ENCODE assay signal across 7 mouse cellular contexts in genomic region chr7:89940571-89941463, GRCm38 (mm10). TPM values are rescaled to one million over a fixed set of nuclear protein-coding genes. Genes with fewer than 3 reads are reported as not detected.
DNase-seq lines count a peak whose midpoint lies in the region; ATAC-seq and TF ChIP-seq lines count a peak whose summit lies in the region.

Gene Hikeshi (minus strand): TSS chr7:89941204.

- H3K4me1 ChIP-seq in embryonic facial prominence, embryonic 10.5 days, result peaks cover 14% of the 10 kb centered on the region
- H3K4me1 ChIP-seq in intestine, postnatal 0 days (replicated peaks; ENCODE audit: control insufficient read depth, insufficient read depth, low read length), result no peaks in the 10 kb centered on the region
- peaks cover 9% of the 10 kb centered on the region for H3K4me1 ChIP-seq in midbrain, embryonic 12.5 days
- H3K4me1 ChIP-seq in small intestine, adult 2 months (ENCODE audit: control insufficient read depth, insufficient read depth, insufficient read length, low read length), result peaks cover 5% of the 10 kb centered on the region; the same call in 1 of the 2 replicates

- H3K4me2 ChIP-seq in intestine, postnatal 0 days (replicated peaks; ENCODE audit: low read depth), result peak within 1 kb of the TSS; percentile 64
- peak within 1 kb of the TSS; percentile 70 for H3K4me2 ChIP-seq in midbrain, embryonic 12.5 days (replicated peaks)

- TF ChIP-seq POLR2A in small intestine, adult 2 months (IDR thresholded peaks at IDR 0.05; ENCODE audit: low read depth, low read length), result peak; percentile 40; the same call in 1 of the 2 replicates

- H3K36me3 ChIP-seq in embryonic facial prominence, embryonic 10.5 days (replicated peaks), result no peaks in the 10 kb centered on the region
- H3K36me3 ChIP-seq in intestine, postnatal 0 days (ENCODE audit: control insufficient read depth, insufficient read depth), result no peaks in the 10 kb centered on the region
- no peaks in the 10 kb centered on the region for H3K36me3 ChIP-seq in midbrain, embryonic 12.5 days
- H3K36me3 ChIP-seq in small intestine, adult 2 months (ENCODE audit: control insufficient read depth, insufficient read depth, low read length), result no peaks in the 10 kb centered on the region

- no peaks in the 10 kb centered on the region for H3K9me3 ChIP-seq in embryonic facial prominence, embryonic 10.5 days
- H3K9me3 ChIP-seq in intestine, postnatal 0 days (ENCODE audit: control insufficient read depth), result no peaks in the 10 kb centered on the region
- no peaks in the 10 kb centered on the region for H3K9me3 ChIP-seq in midbrain, embryonic 12.5 days

- WGBS in embryonic facial prominence, embryonic 10.5 days, result under 1% methylated on average over 45 of the region's 45 CpGs
- WGBS in intestine, postnatal 0 days, result under 1% methylated on average over 45 of the region's 45 CpGs
- under 1% methylated on average over 45 of the region's 45 CpGs for WGBS in midbrain, embryonic 12.5 days
- under 1% methylated on average over 45 of the region's 45 CpGs for WGBS in small intestine, adult 2 months

- peak; percentile 100 for ATAC-seq in intestine, postnatal 0 days
- peak; percentile 99 for ATAC-seq in midbrain, embryonic 12.5 days (ENCODE audit: low FRiP score, low read depth)

- no peak for TF ChIP-seq CTCF in intestine, postnatal 0 days (IDR thresholded peaks at IDR 0.05; ENCODE audit: low read depth)
- no peak for TF ChIP-seq CTCF in small intestine, adult 2 months (IDR thresholded peaks at IDR 0.05; ENCODE audit: extremely low read depth, insufficient read length, insufficient replicate concordance, low read depth, low read length)

- intact Hi-C loops in left cerebral cortex, postnatal 4 days (cut with DNase I), result no loop called here

- H3K27ac ChIP-seq in embryonic facial prominence, embryonic 10.5 days (replicated peaks), result peak within 1 kb of the TSS; percentile 92
- peak within 1 kb of the TSS; percentile 80 for H3K27ac ChIP-seq in intestine, postnatal 0 days (ENCODE audit: low read depth, low read length)
- H3K27ac ChIP-seq in midbrain, embryonic 12.5 days (replicated peaks), result peak within 1 kb of the TSS; percentile 75
- H3K27ac ChIP-seq in small intestine, adult 2 months (ENCODE audit: insufficient read depth, low read depth, low read length), result peak within 1 kb of the TSS; percentile 39

- H3K9ac ChIP-seq in intestine, postnatal 0 days (ENCODE audit: low read depth, low read length), result peak within 1 kb of the TSS; percentile 82
- peak within 1 kb of the TSS; percentile 72 for H3K9ac ChIP-seq in midbrain, embryonic 12.5 days (replicated peaks)

- H3K27me3 ChIP-seq in embryonic facial prominence, embryonic 10.5 days (replicated peaks; ENCODE audit: low read depth, poor library complexity, severe bottlenecking), result no peaks in the 10 kb centered on the region
- H3K27me3 ChIP-seq in intestine, postnatal 0 days (replicated peaks; ENCODE audit: control insufficient read depth, insufficient read depth, low read length), result no peaks in the 10 kb centered on the region
- H3K27me3 ChIP-seq in midbrain, embryonic 12.5 days, result no peaks in the 10 kb centered on the region
- H3K27me3 ChIP-seq in small intestine, adult 2 months (ENCODE audit: control insufficient read depth, insufficient read depth, low read length), result no peaks in the 10 kb centered on the region

- peak within 1 kb of the TSS; percentile 88 for H3K4me3 ChIP-seq in embryonic facial prominence, embryonic 10.5 days
- H3K4me3 ChIP-seq in intestine, postnatal 0 days (ENCODE audit: low read depth, low read length), result peak within 1 kb of the TSS; percentile 80
- H3K4me3 ChIP-seq in midbrain, embryonic 12.5 days, result peak within 1 kb of the TSS; percentile 82
- H3K4me3 ChIP-seq in small intestine, adult 2 months (ENCODE audit: low read depth, low read length), result peak within 1 kb of the TSS; percentile 75

- DNase-seq in adrenal gland, postnatal 10 days, result peak; percentile 94
- DNase-seq in embryonic facial prominence, embryonic 10.5 days (ENCODE audit: low spot score), result peak; percentile 92
- DNase-seq in gonadal fat pad, adult 2 months (ENCODE audit: low read depth), result peak; percentile 86
- DNase-seq in left cerebral cortex, postnatal 4 days, result peak; percentile 92

RNA-seq across cellular contexts. Expression of gene Hikeshi, which starts in this region (rescaled TPM):
- total RNA-seq in adrenal gland, postnatal 10 days (2021), result 10 to 100 TPM; 71.6 to 83.5 TPM
- 149 and 159 TPM in 2 replicates for polyA plus RNA-seq in embryonic facial prominence, embryonic 10.5 days (2016; fragmentation: Nextera tagmentation; extraction: Ambion mirVana)
- 36.9 and 41.4 TPM in 2 replicates for polyA plus RNA-seq in gonadal fat pad, adult 2 months (2012; rRNA removed)
- 60.5 and 63.9 TPM in 2 replicates for polyA plus RNA-seq in intestine, postnatal 0 days (2015; fragmentation: Nextera tagmentation; extraction: Ambion mirVana)
- total RNA-seq in left cerebral cortex, postnatal 4 days (2021), result 100 to 1,000 TPM; 108 to 109 TPM
- 138 TPM in 2 replicates for polyA plus RNA-seq in midbrain, embryonic 12.5 days (2016; fragmentation: Nextera tagmentation; extraction: Ambion mirVana)
- 9.7 and 23.9 TPM in 2 replicates for polyA plus RNA-seq in small intestine, adult 2 months (2012; rRNA removed)

Comparison
In these comparisons a context has a peak if more than half of its experiments do, and no peak if none do; other contexts are left out.
1. Peak in every context shown above with its lines: DNase-seq, ATAC-seq, H3K4me3 ChIP-seq and H3K27ac ChIP-seq.
2. H3K27ac ChIP-seq: peak in every context shown above with its lines; median percentile 92 in embryonic facial prominence, embryonic 10.5 days; 80 in intestine, postnatal 0 days; 75 in midbrain, embryonic 12.5 days; 39 in small intestine, adult 2 months.